Mouse (Mus musculus): ENCODE measurements around the gene 1700001P01Rik. TPM values are rescaled to one million over a fixed set of nuclear protein-coding genes. Genes with fewer than 3 reads are reported as not detected.

1700001P01Rik gene
- polyA plus RNA-seq, 1 experiment, result not detected

- 0 out of 2 replicates have a peak overlapping the region, but pooled peaks have one; percentile 36 for H3K27ac ChIP-seq (ENCODE audit: insufficient read depth, low read depth, low read length)
- H3K36me3 ChIP-seq (ENCODE audit: control insufficient read depth, insufficient read depth, low read length), result no peaks in the 10 kb centered on the region; the same call in 1 of the 2 replicates
- TF ChIP-seq POLR2A (IDR thresholded peaks at IDR 0.05; ENCODE audit: low read depth, low read length) (no peak), CTCF (conservative IDR thresholded peaks at IDR 0.05; ENCODE audit: insufficient read depth, insufficient read length, low read depth, low read length) (no peak)
- H3K27me3 ChIP-seq (replicated peaks; ENCODE audit: control insufficient read depth, insufficient read depth, low read length), result no peaks in the 10 kb centered on the region
- WGBS, result 54% methylated on average over 5 of the region's 5 CpGs
- no peak overlapping the region for H3K4me3 ChIP-seq (ENCODE audit: insufficient read depth, low read depth, low read length)
- peaks cover 79% of the 10 kb centered on the region for H3K4me1 ChIP-seq (ENCODE audit: control insufficient read depth, insufficient read depth, low read length)
- DNase-seq, result no peak
Measured at GRCm38 (mm10) chr11:97816176-97816575, 40.5 kb upstream of the 1700001P01Rik start.

DNA sequence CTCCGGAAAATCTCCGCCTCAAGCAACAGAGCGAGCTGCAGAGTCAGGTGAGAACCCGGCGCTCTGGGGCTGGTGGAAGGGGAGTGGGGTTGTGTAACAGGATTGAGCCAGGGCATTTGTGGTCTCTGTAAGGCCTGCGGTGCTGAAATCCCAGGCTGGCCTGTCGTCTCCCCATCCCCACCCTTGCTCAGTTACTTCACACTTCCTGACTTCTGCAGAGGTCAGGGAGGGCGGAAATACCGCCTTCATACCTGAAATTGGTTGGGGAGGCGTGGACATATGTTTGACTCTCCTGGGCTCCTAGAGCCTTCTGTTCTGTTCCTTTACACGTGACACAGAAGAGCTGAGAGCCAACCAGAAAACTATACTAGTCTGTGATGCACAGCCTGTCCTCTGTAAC is 40.0 kb upstream of the 1700001P01Rik start:
- peaks cover 79% of the 10 kb centered on the region for H3K4me1 ChIP-seq (ENCODE audit: control insufficient read depth, insufficient read depth, low read length)
- peak overlapping the region; percentile 36; the same call in 1 of the 2 replicates for H3K27ac ChIP-seq (ENCODE audit: insufficient read depth, low read depth, low read length)
- 74% methylated on average over 11 of the region's 11 CpGs for WGBS
- TF ChIP-seq CTCF (conservative IDR thresholded peaks at IDR 0.05; ENCODE audit: insufficient read depth, insufficient read length, low read depth, low read length) (no peak), POLR2A (IDR thresholded peaks at IDR 0.05; ENCODE audit: low read depth, low read length) (no peak)
- no peak for DNase-seq
- H3K27me3 ChIP-seq (replicated peaks; ENCODE audit: control insufficient read depth, insufficient read depth, low read length), result no peaks in the 10 kb centered on the region
- no peaks in the 10 kb centered on the region; the same call in 1 of the 2 replicates for H3K36me3 ChIP-seq (ENCODE audit: control insufficient read depth, insufficient read depth, low read length)
- H3K4me3 ChIP-seq (ENCODE audit: insufficient read depth, low read depth, low read length), result no peak overlapping the region

DNA sequence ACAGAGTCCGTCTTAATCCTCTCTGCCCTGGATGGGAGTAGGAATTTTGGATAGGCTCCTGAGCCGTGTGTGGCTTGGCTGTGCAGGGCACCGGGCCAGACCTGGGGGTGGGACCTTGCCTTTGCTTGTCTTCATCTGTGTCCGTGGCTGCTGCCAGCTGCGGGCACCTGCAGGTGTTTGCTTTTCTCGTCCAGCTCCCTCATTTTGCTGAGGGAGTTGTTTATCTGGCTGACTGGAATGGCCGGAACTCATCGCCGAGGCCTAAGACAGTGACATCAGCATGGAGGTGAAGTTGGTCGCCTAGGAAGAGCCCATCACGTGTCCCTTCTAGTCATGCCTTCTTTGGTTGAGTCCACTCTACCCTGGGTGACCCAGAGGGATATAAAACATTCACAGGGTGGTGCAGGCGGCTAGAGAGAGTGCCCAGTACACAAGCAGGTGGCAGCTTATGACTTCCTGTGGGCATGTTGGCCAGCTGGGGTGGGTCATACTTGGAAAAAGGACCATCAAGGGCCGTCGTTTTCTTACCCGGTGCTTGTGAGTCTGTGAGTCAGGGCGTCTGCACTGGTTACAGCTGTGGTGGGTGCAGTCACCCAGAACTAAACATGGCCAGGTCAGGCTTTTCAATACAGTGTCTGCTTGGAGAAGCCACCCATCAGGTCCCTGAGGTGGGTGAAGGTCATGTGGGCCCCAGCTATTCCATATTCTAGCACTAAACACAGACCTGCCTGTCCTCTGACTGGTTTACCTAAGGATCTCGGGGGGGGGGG is 38.2 kb upstream of the 1700001P01Rik start:
- 24% methylated on average over 17 of the region's 17 CpGs for WGBS
- Histone ChIP-seq H3K4me1 (ENCODE audit: control insufficient read depth, insufficient read depth, low read length) (peaks cover 86% of the 10 kb centered on the region), H3K4me3 (ENCODE audit: insufficient read depth, low read depth, low read length) (no peak overlapping the region), H3K36me3 (ENCODE audit: control insufficient read depth, insufficient read depth, low read length) (no peaks in the 10 kb centered on the region; the same call in 1 of the 2 replicates), H3K27me3 (replicated peaks; ENCODE audit: control insufficient read depth, insufficient read depth, low read length) (no peaks in the 10 kb centered on the region), H3K27ac (ENCODE audit: insufficient read depth, low read depth, low read length) (peak overlapping the region; percentile 28)
- peak; percentile 90 for DNase-seq
- TF ChIP-seq CTCF (conservative IDR thresholded peaks at IDR 0.05; ENCODE audit: insufficient read depth, insufficient read length, low read depth, low read length) (no peak), POLR2A (IDR thresholded peaks at IDR 0.05; ENCODE audit: low read depth, low read length) (no peak)

GRCm38 (mm10) chr11:97813085-97813484 is 37.4 kb upstream of the 1700001P01Rik start:
- 17% methylated on average over 7 of the region's 7 CpGs for WGBS
- peaks cover 89% of the 10 kb centered on the region for H3K4me1 ChIP-seq (ENCODE audit: control insufficient read depth, insufficient read depth, low read length)

DNA sequence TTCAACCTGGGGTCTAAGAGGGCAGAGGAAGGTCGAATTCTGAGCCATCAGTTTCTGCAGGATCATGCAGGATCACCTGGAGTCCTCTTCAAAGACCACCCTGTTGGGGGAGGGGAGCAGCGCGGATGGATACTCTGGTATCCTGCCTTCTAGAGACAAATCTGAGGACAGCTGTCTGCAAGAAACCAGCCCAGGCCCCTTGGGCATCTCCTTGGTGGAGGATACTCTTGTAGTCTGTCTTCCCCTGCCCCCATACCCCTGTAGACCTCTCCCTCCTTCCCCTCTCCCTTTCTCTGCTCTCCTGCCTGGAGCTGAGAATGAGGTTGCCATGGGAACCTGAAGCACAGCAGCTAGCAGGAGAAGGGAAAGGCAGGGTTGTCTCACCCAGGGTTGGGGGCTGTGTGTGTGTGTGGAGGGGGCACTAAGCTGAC is 36.8 kb upstream of the 1700001P01Rik start:
- Histone ChIP-seq H3K4me1 (ENCODE audit: control insufficient read depth, insufficient read depth, low read length) (peaks cover 90% of the 10 kb centered on the region), H3K4me3 (ENCODE audit: insufficient read depth, low read depth, low read length) (no peak overlapping the region), H3K27me3 (replicated peaks; ENCODE audit: control insufficient read depth, insufficient read depth, low read length) (no peaks in the 10 kb centered on the region), H3K27ac (ENCODE audit: insufficient read depth, low read depth, low read length) (peak overlapping the region; percentile 28), H3K36me3 (ENCODE audit: control insufficient read depth, insufficient read depth, low read length) (no peaks in the 10 kb centered on the region; the same call in 1 of the 2 replicates)
- peak; percentile 20 for DNase-seq
- no peak for TF ChIP-seq POLR2A (IDR thresholded peaks at IDR 0.05; ENCODE audit: low read depth, low read length)
- TF ChIP-seq CTCF (conservative IDR thresholded peaks at IDR 0.05; ENCODE audit: insufficient read depth, insufficient read length, low read depth, low read length), result no peak
- 49% methylated on average over 3 of the region's 3 CpGs for WGBS

More at GRCm38 (mm10) chr11:97813085-97813484, 37.4 kb upstream of the 1700001P01Rik start:
- peak overlapping the region; percentile 28 for H3K27ac ChIP-seq (ENCODE audit: insufficient read depth, low read depth, low read length)
- DNase-seq, result no peak
- H3K4me3 ChIP-seq (ENCODE audit: insufficient read depth, low read depth, low read length), result no peak overlapping the region
- no peaks in the 10 kb centered on the region for H3K27me3 ChIP-seq (replicated peaks; ENCODE audit: control insufficient read depth, insufficient read depth, low read length)
- no peaks in the 10 kb centered on the region; the same call in 1 of the 2 replicates for H3K36me3 ChIP-seq (ENCODE audit: control insufficient read depth, insufficient read depth, low read length)
- TF ChIP-seq CTCF (conservative IDR thresholded peaks at IDR 0.05; ENCODE audit: insufficient read depth, insufficient read length, low read depth, low read length) (no peak), POLR2A (IDR thresholded peaks at IDR 0.05; ENCODE audit: low read depth, low read length) (no peak)

DNA sequence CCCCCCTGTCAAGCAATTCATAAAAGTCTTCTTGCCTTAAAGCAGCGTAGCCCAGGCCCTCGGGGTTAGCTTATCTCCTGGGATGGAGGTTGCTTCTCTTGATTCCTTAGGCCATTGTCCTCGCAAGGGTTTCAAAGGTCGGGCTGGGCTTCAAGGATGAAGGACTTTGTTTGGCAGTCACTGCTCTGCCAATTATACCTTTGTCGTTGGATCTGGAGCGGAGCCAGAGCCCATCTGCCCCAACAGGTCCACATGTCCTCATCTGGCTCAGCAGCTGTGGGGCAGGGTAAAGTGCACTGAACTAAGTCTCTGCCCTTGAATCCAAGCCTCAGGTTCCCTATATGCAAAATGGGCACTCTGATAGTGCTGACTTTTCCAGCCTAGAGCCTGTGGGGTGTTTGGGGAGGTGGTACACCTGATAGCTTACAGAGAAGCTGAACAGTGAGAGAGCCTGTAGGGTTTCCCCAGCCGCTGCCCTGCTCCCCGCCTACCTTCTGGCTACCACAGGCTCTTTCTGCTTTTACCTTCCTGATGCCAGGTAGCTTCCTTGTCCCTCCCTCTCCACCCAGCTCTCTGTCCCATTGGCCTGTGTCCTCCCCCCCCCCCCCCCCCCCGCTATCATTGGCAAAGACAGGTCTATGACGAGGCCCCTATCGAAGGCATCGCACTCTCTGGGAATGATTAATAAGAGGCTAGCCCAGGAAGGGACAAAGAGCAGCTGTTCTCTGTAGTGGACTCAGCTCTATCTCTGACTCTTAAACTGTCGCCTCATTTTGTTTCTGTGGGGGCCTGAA is 36.0 kb upstream of the 1700001P01Rik start:
- no peak for TF ChIP-seq POLR2A (IDR thresholded peaks at IDR 0.05; ENCODE audit: low read depth, low read length)
- Histone ChIP-seq H3K4me1 (ENCODE audit: control insufficient read depth, insufficient read depth, low read length) (peaks cover 89% of the 10 kb centered on the region), H3K27ac (ENCODE audit: insufficient read depth, low read depth, low read length) (peak overlapping the region; percentile 85), H3K4me3 (ENCODE audit: insufficient read depth, low read depth, low read length) (no peak overlapping the region), H3K27me3 (replicated peaks; ENCODE audit: control insufficient read depth, insufficient read depth, low read length) (no peaks in the 10 kb centered on the region), H3K36me3 (ENCODE audit: control insufficient read depth, insufficient read depth, low read length) (no peaks in the 10 kb centered on the region; the same call in 1 of the 2 replicates)
- WGBS, result 24% methylated on average over 13 of the region's 13 CpGs
- peak; percentile 95 for DNase-seq

- TF ChIP-seq POLR2A (IDR thresholded peaks at IDR 0.05; ENCODE audit: low read depth, low read length), result no peak
- no peak for TF ChIP-seq CTCF (conservative IDR thresholded peaks at IDR 0.05; ENCODE audit: insufficient read depth, insufficient read length, low read depth, low read length)
- peak; percentile 17 for DNase-seq
- 30% methylated on average over 3 of the region's 3 CpGs for WGBS
- H3K36me3 ChIP-seq (ENCODE audit: control insufficient read depth, insufficient read depth, low read length), result no peaks in the 10 kb centered on the region; the same call in 1 of the 2 replicates
- no peaks in the 10 kb centered on the region for H3K27me3 ChIP-seq (replicated peaks; ENCODE audit: control insufficient read depth, insufficient read depth, low read length)
- H3K27ac ChIP-seq (ENCODE audit: insufficient read depth, low read depth, low read length), result peak overlapping the region; percentile 57; the same call in 1 of the 2 replicates
- peaks cover 87% of the 10 kb centered on the region for H3K4me1 ChIP-seq (ENCODE audit: control insufficient read depth, insufficient read depth, low read length)
- H3K4me3 ChIP-seq (ENCODE audit: insufficient read depth, low read depth, low read length), result no peak overlapping the region
Measured at GRCm38 (mm10) chr11:97810970-97811369, 35.3 kb upstream of the 1700001P01Rik start.

Data from kidney, adult 2 months (tissue).